In genomic region chr12:8496679-8497313, GRCm38 (mm10) we compare ENCODE assay signal across 7 mouse cellular contexts. TPM values are rescaled to one million over a fixed set of nuclear protein-coding genes. Genes with fewer than 3 reads are reported as not detected.
DNase-seq lines count a peak whose midpoint lies in the region; ATAC-seq and TF ChIP-seq lines count a peak whose summit lies in the region.

No protein-coding gene starts in this region.

- H3K27ac ChIP-seq in liver, embryonic 11.5 days (ENCODE audit: low read depth, low read length), result no peak overlapping the region
- no peak overlapping the region for H3K27ac ChIP-seq in liver, embryonic 12.5 days
- no peak overlapping the region for H3K27ac ChIP-seq in forebrain, embryonic 11.5 days (ENCODE audit: low read depth, low read length)
- peak overlapping the region; percentile 81 for H3K27ac ChIP-seq in intestine, postnatal 0 days (ENCODE audit: low read depth, low read length)
- H3K27ac ChIP-seq in neural tube, embryonic 15.5 days (replicated peaks), result peak overlapping the region; percentile 68

- no peaks in the 10 kb centered on the region for H3K9me3 ChIP-seq in liver, embryonic 11.5 days (ENCODE audit: control insufficient read depth, low read length)
- H3K9me3 ChIP-seq in liver, embryonic 12.5 days (replicated peaks), result no peaks in the 10 kb centered on the region
- H3K9me3 ChIP-seq in forebrain, embryonic 11.5 days (ENCODE audit: control insufficient read depth, low read length), result no peaks in the 10 kb centered on the region
- no peaks in the 10 kb centered on the region for H3K9me3 ChIP-seq in intestine, postnatal 0 days (ENCODE audit: control insufficient read depth)
- H3K9me3 ChIP-seq in neural tube, embryonic 15.5 days (replicated peaks), result no peaks in the 10 kb centered on the region

- H3K36me3 ChIP-seq in liver, embryonic 11.5 days (ENCODE audit: control insufficient read depth, insufficient read depth, low read length), result no peaks in the 10 kb centered on the region
- no peaks in the 10 kb centered on the region for H3K36me3 ChIP-seq in liver, embryonic 12.5 days
- H3K36me3 ChIP-seq in forebrain, embryonic 11.5 days (ENCODE audit: control insufficient read depth, insufficient read depth, low read length), result no peaks in the 10 kb centered on the region
- no peaks in the 10 kb centered on the region for H3K36me3 ChIP-seq in intestine, postnatal 0 days (ENCODE audit: control insufficient read depth, insufficient read depth)
- no peaks in the 10 kb centered on the region for H3K36me3 ChIP-seq in neural tube, embryonic 15.5 days

- no peak for TF ChIP-seq CTCF in intestine, postnatal 0 days (IDR thresholded peaks at IDR 0.05; ENCODE audit: low read depth)

- H3K4me2 ChIP-seq in liver, embryonic 11.5 days, result peak overlapping the region; percentile 19; the same call in 1 of the 2 replicates
- H3K4me2 ChIP-seq in liver, embryonic 12.5 days, result no peak overlapping the region
- peak overlapping the region; percentile 16; the same call in 1 of the 2 replicates for H3K4me2 ChIP-seq in forebrain, embryonic 11.5 days (ENCODE audit: low read depth, low read length, severe bottlenecking)
- peak overlapping the region; percentile 96 for H3K4me2 ChIP-seq in intestine, postnatal 0 days (replicated peaks; ENCODE audit: low read depth)
- H3K4me2 ChIP-seq in neural tube, embryonic 15.5 days, result peak overlapping the region; percentile 78

- H3K27me3 ChIP-seq in liver, embryonic 11.5 days (replicated peaks; ENCODE audit: control insufficient read depth, insufficient read depth, low read length), result no peaks in the 10 kb centered on the region
- peaks cover 18% of the 10 kb centered on the region for H3K27me3 ChIP-seq in liver, embryonic 12.5 days (replicated peaks)
- no peaks in the 10 kb centered on the region for H3K27me3 ChIP-seq in forebrain, embryonic 11.5 days (ENCODE audit: control insufficient read depth, insufficient read depth, low read length)
- H3K27me3 ChIP-seq in intestine, postnatal 0 days (replicated peaks; ENCODE audit: control insufficient read depth, insufficient read depth, low read length), result no peaks in the 10 kb centered on the region
- H3K27me3 ChIP-seq in neural tube, embryonic 15.5 days (replicated peaks), result no peaks in the 10 kb centered on the region

- peaks cover 26% of the 10 kb centered on the region for H3K4me1 ChIP-seq in liver, embryonic 11.5 days (replicated peaks; ENCODE audit: control insufficient read depth, insufficient read depth, low read length)
- peaks cover 44% of the 10 kb centered on the region for H3K4me1 ChIP-seq in liver, embryonic 12.5 days
- peaks cover 12% of the 10 kb centered on the region; the same call in 1 of the 2 replicates for H3K4me1 ChIP-seq in forebrain, embryonic 11.5 days (replicated peaks; ENCODE audit: control insufficient read depth, insufficient read depth, low read length)
- H3K4me1 ChIP-seq in intestine, postnatal 0 days (replicated peaks; ENCODE audit: control insufficient read depth, insufficient read depth, low read length), result peaks cover 17% of the 10 kb centered on the region; the same call in 1 of the 2 replicates
- peaks cover 34% of the 10 kb centered on the region for H3K4me1 ChIP-seq in neural tube, embryonic 15.5 days

- no peak for DNase-seq in liver, embryonic 11.5 days (ENCODE audit: low spot score)
- DNase-seq in forebrain, embryonic 11.5 days (ENCODE audit: low spot score), result no peak
- no peak for DNase-seq in cerebellum, adult 8-10 months
- DNase-seq in testis, postnatal 10 days (ENCODE audit: low spot score), result no peak

- 59% methylated on average over 2 of the region's 2 CpGs for WGBS in liver, embryonic 11.5 days
- whole genome bisulfite sequencing in liver, embryonic 12.5 days (ENCODE audit: insufficient replicate concordance), result 57% methylated on average over 2 of the region's 2 CpGs
- WGBS in forebrain, embryonic 11.5 days, result 37% methylated on average over 2 of the region's 2 CpGs
- 48% methylated on average over 2 of the region's 2 CpGs for WGBS in intestine, postnatal 0 days
- WGBS in neural tube, embryonic 15.5 days, result 39% methylated on average over 2 of the region's 2 CpGs

- no peak for ATAC-seq in liver, embryonic 11.5 days (replicated peaks; ENCODE audit: low FRiP score)
- ATAC-seq in liver, embryonic 12.5 days, result no peak
- no peak for ATAC-seq in forebrain, embryonic 11.5 days (replicated peaks; ENCODE audit: low FRiP score)
- ATAC-seq in intestine, postnatal 0 days, result no peak
- no peak for ATAC-seq in neural tube, embryonic 15.5 days (ENCODE audit: low FRiP score)

- no peak overlapping the region for H3K4me3 ChIP-seq in liver, embryonic 11.5 days (ENCODE audit: low read depth, low read length)
- no peak overlapping the region for H3K4me3 ChIP-seq in liver, embryonic 12.5 days
- H3K4me3 ChIP-seq in forebrain, embryonic 11.5 days (ENCODE audit: low read depth, low read length), result no peak overlapping the region
- H3K4me3 ChIP-seq in intestine, postnatal 0 days (ENCODE audit: low read depth, low read length), result peak overlapping the region; percentile 90
- peak overlapping the region; percentile 78 for H3K4me3 ChIP-seq in neural tube, embryonic 15.5 days (replicated peaks)

- H3K9ac ChIP-seq in liver, embryonic 11.5 days (ENCODE audit: low read depth, low read length), result no peak overlapping the region
- H3K9ac ChIP-seq in liver, embryonic 12.5 days, result no peak overlapping the region
- no peak overlapping the region for H3K9ac ChIP-seq in forebrain, embryonic 11.5 days (ENCODE audit: low read length)
- 0 out of 2 replicates have a peak overlapping the region, but pooled peaks have one; percentile 7 for H3K9ac ChIP-seq in intestine, postnatal 0 days (ENCODE audit: low read depth, low read length)
- H3K9ac ChIP-seq in neural tube, embryonic 15.5 days (replicated peaks), result peak overlapping the region; percentile 99; the same call in 1 of the 2 replicates

RNA-seq across cellular contexts. Expression of gene Rhob, which starts 3.0 kb away (rescaled TPM):
- polyA plus RNA-seq in liver, embryonic 11.5 days (2014; fragmentation: Nextera tagmentation; extraction: Ambion mirVana), result 19.5 and 23.2 TPM in 2 replicates
- polyA plus RNA-seq in liver, embryonic 12.5 days (2016; fragmentation: Nextera tagmentation; extraction: Ambion mirVana), result 12.3 and 12.4 TPM in 2 replicates
- polyA plus RNA-seq in forebrain, embryonic 11.5 days (2014; fragmentation: Nextera tagmentation; extraction: Ambion mirVana), result 55.1 and 58.3 TPM in 2 replicates
- polyA plus RNA-seq in intestine, postnatal 0 days (2015; fragmentation: Nextera tagmentation; extraction: Ambion mirVana), result 28.8 and 29.7 TPM in 2 replicates
- 77.0 and 91.1 TPM in 2 replicates for polyA plus RNA-seq in neural tube, embryonic 15.5 days (2015; fragmentation: Nextera tagmentation; extraction: Ambion mirVana)

Comparison
In these comparisons a context has a peak if more than half of its experiments do, and no peak if none do; other contexts are left out.
1. H3K27ac ChIP-seq: peak in intestine, postnatal 0 days (single experiment) and neural tube, embryonic 15.5 days (single experiment); none in liver, embryonic 11.5 days (single experiment), liver, embryonic 12.5 days (single experiment) and forebrain, embryonic 11.5 days (single experiment).
2. H3K4me3 ChIP-seq: peak in intestine, postnatal 0 days (single experiment) and neural tube, embryonic 15.5 days (single experiment); none in liver, embryonic 11.5 days (single experiment), liver, embryonic 12.5 days (single experiment) and forebrain, embryonic 11.5 days (single experiment).
3. H3K9ac ChIP-seq: peak in intestine, postnatal 0 days (single experiment) and neural tube, embryonic 15.5 days (single experiment); none in liver, embryonic 11.5 days (single experiment), liver, embryonic 12.5 days (single experiment) and forebrain, embryonic 11.5 days (single experiment).